Mouse (Mus musculus): ENCODE measurements at regions not wholly inside any gene's neighbourhood (a gene's known extent, or its start where the extent isn't known, plus 50 kb on each side); places are given as distances from the start of the nearest gene placed in this dataset.

DNA sequence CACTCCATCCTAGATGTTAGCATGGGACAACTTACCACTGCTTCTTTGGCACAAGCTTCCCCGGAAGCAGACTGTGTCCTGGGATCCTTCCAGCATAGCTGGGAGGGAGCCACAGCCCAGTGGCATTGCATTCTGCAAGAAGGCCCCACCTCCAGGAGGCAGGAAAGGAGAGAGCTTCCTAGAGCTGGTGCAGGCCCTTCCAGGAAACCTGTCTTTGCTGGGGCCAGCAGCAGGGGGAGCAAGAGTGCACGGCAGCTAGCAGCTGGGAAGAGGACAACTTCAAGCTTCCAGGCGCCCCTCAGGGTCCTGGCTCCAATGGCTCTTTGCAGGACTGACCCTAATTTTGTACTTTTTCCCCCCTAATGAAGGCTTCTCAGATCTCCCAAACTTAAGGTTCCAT lies 115.4 kb upstream of the Sorcs3 start:
- Histone ChIP-seq H3K27ac (ENCODE audit: insufficient read depth, low read depth, low read length) (no peak overlapping the region), H3K4me3 (ENCODE audit: insufficient read depth, low read depth, low read length) (no peak overlapping the region), H3K36me3 (ENCODE audit: control insufficient read depth, insufficient read depth, low read length) (no peaks in the 10 kb centered on the region), H3K27me3 (replicated peaks; ENCODE audit: control insufficient read depth, insufficient read depth, low read length) (no peaks in the 10 kb centered on the region), H3K4me1 (ENCODE audit: control insufficient read depth, insufficient read depth, low read length) (no peaks in the 10 kb centered on the region)
- 18% methylated on average over 3 of the region's 3 CpGs for WGBS
- peak; percentile 9 for DNase-seq
- TF ChIP-seq CTCF (conservative IDR thresholded peaks at IDR 0.05; ENCODE audit: insufficient read depth, insufficient read length, low read depth, low read length) (peak; percentile 35; the same call in 1 of the 2 replicates), POLR2A (IDR thresholded peaks at IDR 0.05; ENCODE audit: low read depth, low read length) (no peak)

DNA sequence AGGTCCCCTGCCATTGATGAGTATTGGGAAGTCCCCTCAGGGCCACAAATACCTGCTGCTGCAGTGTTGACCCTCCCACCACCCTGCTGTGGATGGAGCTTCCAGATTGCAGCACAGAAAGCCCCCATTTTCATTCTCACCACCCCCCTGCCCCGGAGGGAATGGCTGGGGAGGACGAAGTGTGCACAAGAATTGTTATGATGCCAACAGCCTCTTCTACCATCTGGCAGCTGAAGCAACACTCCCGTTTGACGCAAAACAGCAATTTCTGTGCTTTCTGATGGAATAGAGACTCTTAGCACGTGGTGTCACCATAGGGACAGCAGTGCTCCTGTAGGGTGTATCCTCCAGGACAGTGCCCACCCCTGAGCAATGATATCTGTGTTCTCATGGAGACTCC lies 108.5 kb upstream of the Sorcs3 start:
- TF ChIP-seq POLR2A (IDR thresholded peaks at IDR 0.05; ENCODE audit: low read depth, low read length) = no peak
- no peak for TF ChIP-seq CTCF (conservative IDR thresholded peaks at IDR 0.05; ENCODE audit: insufficient read depth, insufficient read length, low read depth, low read length)
- WGBS = 71% methylated on average over 5 of the region's 5 CpGs
- H3K27ac ChIP-seq (ENCODE audit: insufficient read depth, low read depth, low read length) = no peak overlapping the region
- no peaks in the 10 kb centered on the region for H3K4me1 ChIP-seq (ENCODE audit: control insufficient read depth, insufficient read depth, low read length)
- H3K4me3 ChIP-seq (ENCODE audit: insufficient read depth, low read depth, low read length) = no peak overlapping the region
- H3K27me3 ChIP-seq (replicated peaks; ENCODE audit: control insufficient read depth, insufficient read depth, low read length) = no peaks in the 10 kb centered on the region
- no peaks in the 10 kb centered on the region for H3K36me3 ChIP-seq (ENCODE audit: control insufficient read depth, insufficient read depth, low read length)
- DNase-seq = no peak

DNA sequence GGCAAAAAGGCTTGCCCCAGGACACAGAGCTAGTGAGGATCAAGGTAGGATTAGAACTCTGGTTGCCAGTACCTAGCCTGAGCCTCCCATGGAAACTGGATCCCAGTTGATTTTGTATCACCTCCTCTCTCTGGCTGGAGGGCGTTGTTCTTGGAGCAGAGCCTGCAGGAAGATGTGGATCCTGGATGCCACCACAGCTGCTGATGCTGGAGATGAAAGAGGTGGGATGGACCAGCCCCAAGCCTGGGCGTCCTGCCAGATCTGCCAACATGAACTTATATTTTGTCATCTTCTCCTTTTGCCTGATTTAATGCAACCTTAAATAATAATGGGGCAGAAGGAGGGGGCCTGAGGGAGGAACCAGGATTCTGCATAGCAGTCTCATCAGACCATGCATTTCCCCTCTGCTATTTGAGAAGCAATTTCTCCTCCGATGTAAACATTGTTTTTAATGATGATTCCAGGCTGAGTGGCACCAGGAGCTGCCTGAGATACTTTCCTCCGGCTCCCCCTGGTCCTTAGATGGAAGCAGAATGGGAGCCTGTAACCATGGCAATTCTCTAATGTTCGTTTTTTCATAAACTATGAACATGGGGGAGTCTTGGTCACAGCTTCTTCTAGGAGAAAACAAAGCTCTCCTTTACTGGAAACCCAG lies 107.8 kb upstream of the Sorcs3 start:
- WGBS = 37% methylated on average over 5 of the region's 5 CpGs
- TF ChIP-seq CTCF (conservative IDR thresholded peaks at IDR 0.05; ENCODE audit: insufficient read depth, insufficient read length, low read depth, low read length) (no peak), POLR2A (IDR thresholded peaks at IDR 0.05; ENCODE audit: low read depth, low read length) (no peak)

DNA sequence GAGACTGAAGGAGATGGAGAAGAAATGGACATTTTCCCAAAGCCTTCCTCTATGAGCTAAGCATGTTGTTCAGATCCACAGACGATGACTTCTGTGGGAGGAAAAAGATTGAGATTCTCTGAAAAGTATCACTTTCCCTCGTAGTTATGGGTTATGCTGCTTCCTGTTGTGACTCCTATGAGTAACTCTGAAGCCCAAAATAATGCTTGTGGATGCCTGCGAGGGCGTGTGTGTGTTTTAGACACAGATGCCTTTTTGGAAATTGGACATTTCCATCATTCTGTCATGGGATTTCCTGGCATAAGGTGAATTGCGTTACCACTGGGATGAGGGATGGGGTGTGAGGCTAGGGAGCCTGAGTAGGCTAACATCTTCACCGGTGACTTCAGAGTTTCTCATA lies 104.8 kb upstream of the Sorcs3 start:
- H3K27ac ChIP-seq (ENCODE audit: insufficient read depth, low read depth, low read length) = no peak overlapping the region
- no peak overlapping the region for H3K4me3 ChIP-seq (ENCODE audit: insufficient read depth, low read depth, low read length)
- no peaks in the 10 kb centered on the region for H3K36me3 ChIP-seq (ENCODE audit: control insufficient read depth, insufficient read depth, low read length)
- no peak for DNase-seq
- no peaks in the 10 kb centered on the region for H3K4me1 ChIP-seq (ENCODE audit: control insufficient read depth, insufficient read depth, low read length)
- 76% methylated on average over 6 of the region's 6 CpGs for WGBS
- H3K27me3 ChIP-seq (replicated peaks; ENCODE audit: control insufficient read depth, insufficient read depth, low read length) = no peaks in the 10 kb centered on the region
- TF ChIP-seq POLR2A (IDR thresholded peaks at IDR 0.05; ENCODE audit: low read depth, low read length) = no peak
- TF ChIP-seq CTCF (conservative IDR thresholded peaks at IDR 0.05; ENCODE audit: insufficient read depth, insufficient read length, low read depth, low read length) = no peak

More for the DNA sequence above, 107.8 kb upstream of the Sorcs3 start:
- Histone ChIP-seq H3K4me1 (ENCODE audit: control insufficient read depth, insufficient read depth, low read length) (no peaks in the 10 kb centered on the region), H3K27me3 (replicated peaks; ENCODE audit: control insufficient read depth, insufficient read depth, low read length) (no peaks in the 10 kb centered on the region), H3K27ac (ENCODE audit: insufficient read depth, low read depth, low read length) (no peak overlapping the region), H3K36me3 (ENCODE audit: control insufficient read depth, insufficient read depth, low read length) (no peaks in the 10 kb centered on the region), H3K4me3 (ENCODE audit: insufficient read depth, low read depth, low read length) (no peak overlapping the region)
- DNase-seq = no peak

DNA sequence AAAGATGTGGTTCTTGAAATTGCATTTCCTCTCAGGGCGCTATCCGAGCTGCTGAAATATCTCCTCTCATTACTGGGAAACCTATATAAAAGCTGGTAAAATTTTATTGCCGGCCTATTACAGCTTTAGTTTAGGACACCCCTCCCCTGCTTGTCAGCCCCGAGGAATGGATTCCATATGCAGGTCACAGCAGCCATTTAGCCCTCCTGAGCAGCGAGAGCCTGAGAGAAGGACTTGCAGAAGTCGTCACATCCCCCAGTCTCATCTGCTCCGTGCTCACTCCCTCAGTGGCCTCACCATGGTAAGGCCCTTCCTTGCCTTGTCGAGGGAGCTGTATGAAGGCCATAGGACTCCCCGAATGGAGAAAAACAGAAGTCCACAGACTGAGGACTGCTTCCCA lies 90.7 kb upstream of the Sorcs3 start:
- Histone ChIP-seq H3K4me1 (ENCODE audit: control insufficient read depth, insufficient read depth, low read length) (no peaks in the 10 kb centered on the region), H3K27me3 (replicated peaks; ENCODE audit: control insufficient read depth, insufficient read depth, low read length) (no peaks in the 10 kb centered on the region; the same call in 1 of the 2 replicates), H3K36me3 (ENCODE audit: control insufficient read depth, insufficient read depth, low read length) (no peaks in the 10 kb centered on the region), H3K4me3 (ENCODE audit: insufficient read depth, low read depth, low read length) (no peak overlapping the region), H3K27ac (ENCODE audit: insufficient read depth, low read depth, low read length) (no peak overlapping the region)
- no peak for TF ChIP-seq CTCF (conservative IDR thresholded peaks at IDR 0.05; ENCODE audit: insufficient read depth, insufficient read length, low read depth, low read length)
- no peak for TF ChIP-seq POLR2A (IDR thresholded peaks at IDR 0.05; ENCODE audit: low read depth, low read length)
- DNase-seq = no peak
- 36% methylated on average over 9 of the region's 9 CpGs for WGBS

DNA sequence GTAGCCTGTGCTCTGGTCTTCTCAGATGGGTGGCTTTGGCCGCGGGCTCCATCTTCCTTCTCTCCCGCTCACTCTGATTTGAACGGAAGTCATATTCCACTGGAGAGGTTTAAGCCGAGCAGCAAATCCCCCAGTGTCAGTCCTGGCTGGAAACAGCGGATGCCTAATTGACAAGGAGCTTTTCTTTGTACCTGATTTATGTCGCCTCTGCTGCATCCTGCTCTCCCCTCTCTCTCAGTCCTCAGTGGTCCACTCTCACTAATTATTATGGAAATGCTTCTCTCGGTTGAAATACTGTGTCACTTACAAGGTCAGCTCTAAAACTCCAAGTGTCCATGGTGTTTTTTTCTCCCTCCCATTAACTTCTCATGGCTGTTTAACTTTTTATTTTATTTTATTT lies 90.1 kb upstream of the Sorcs3 start:
- TF ChIP-seq POLR2A (IDR thresholded peaks at IDR 0.05; ENCODE audit: low read depth, low read length) = no peak
- TF ChIP-seq CTCF (conservative IDR thresholded peaks at IDR 0.05; ENCODE audit: insufficient read depth, insufficient read length, low read depth, low read length) = no peak
- no peak overlapping the region for H3K27ac ChIP-seq (ENCODE audit: insufficient read depth, low read depth, low read length)
- H3K4me1 ChIP-seq (ENCODE audit: control insufficient read depth, insufficient read depth, low read length) = no peaks in the 10 kb centered on the region
- no peak overlapping the region for H3K4me3 ChIP-seq (ENCODE audit: insufficient read depth, low read depth, low read length)
- no peaks in the 10 kb centered on the region; the same call in 1 of the 2 replicates for H3K27me3 ChIP-seq (replicated peaks; ENCODE audit: control insufficient read depth, insufficient read depth, low read length)
- DNase-seq = no peak
- no peaks in the 10 kb centered on the region for H3K36me3 ChIP-seq (ENCODE audit: control insufficient read depth, insufficient read depth, low read length)
- 55% methylated on average over 8 of the region's 8 CpGs for WGBS

DNA sequence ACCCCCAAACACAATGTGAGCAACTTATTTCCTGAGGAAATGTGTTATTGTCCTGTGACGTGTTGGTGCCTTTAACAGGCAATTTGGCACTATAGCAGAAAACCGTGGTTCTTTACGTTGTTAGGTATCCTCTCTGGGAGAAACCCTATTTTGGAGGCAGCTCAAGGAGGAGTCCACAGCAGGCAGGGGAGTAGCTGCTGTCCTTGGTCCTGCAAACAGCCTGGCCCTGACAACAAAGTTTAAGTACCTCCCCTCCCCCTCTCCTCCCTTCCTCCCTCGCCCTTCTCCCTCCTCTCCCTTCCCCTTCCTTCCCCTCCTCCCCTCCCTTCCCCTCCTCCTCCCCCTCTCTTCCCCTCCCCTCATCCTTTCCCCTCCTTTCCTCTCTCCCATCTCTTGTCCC lies 89.1 kb upstream of the Sorcs3 start:
- H3K4me3 ChIP-seq (ENCODE audit: insufficient read depth, low read depth, low read length) = no peak overlapping the region
- no peak overlapping the region for H3K27ac ChIP-seq (ENCODE audit: insufficient read depth, low read depth, low read length)
- no peaks in the 10 kb centered on the region for H3K36me3 ChIP-seq (ENCODE audit: control insufficient read depth, insufficient read depth, low read length)
- no peak for TF ChIP-seq CTCF (conservative IDR thresholded peaks at IDR 0.05; ENCODE audit: insufficient read depth, insufficient read length, low read depth, low read length)
- TF ChIP-seq POLR2A (IDR thresholded peaks at IDR 0.05; ENCODE audit: low read depth, low read length) = no peak
- no peak for DNase-seq
- 8% methylated on average over 4 of the region's 4 CpGs for WGBS
- no peaks in the 10 kb centered on the region; the same call in 1 of the 2 replicates for H3K27me3 ChIP-seq (replicated peaks; ENCODE audit: control insufficient read depth, insufficient read depth, low read length)
- H3K4me1 ChIP-seq (ENCODE audit: control insufficient read depth, insufficient read depth, low read length) = no peaks in the 10 kb centered on the region

All from kidney, adult 2 months (tissue).